Mouse (Mus musculus) CD8-positive naive resting alpha-beta T cell, adult 2 months (primary cell): Measurements from ENCODE around the gene Plekha7.

Experiments
- DNase-seq, 2 experiments: peaks; one replicate each; pipeline ENCODE4 v3.0.0; 2022; ENCODE audit warnings: low read depth in 2 of 2, low spot score in 2 of 2

Gene Plekha7

GRCm38 (mm10) chr7:116223010-116223783 is 85.0 kb downstream of the Plekha7 start:
- DNase-seq = no peak

- no peak for DNase-seq
Measured at GRCm38 (mm10) chr7:116222288-116223009, 85.7 kb downstream of the Plekha7 start.

- no peak for DNase-seq
Measured at GRCm38 (mm10) chr7:116221883-116222282, 86.3 kb downstream of the Plekha7 start.

GRCm38 (mm10) chr7:116220103-116220707 is 88.0 kb downstream of the Plekha7 start:
- no peak for DNase-seq

- DNase-seq = no peak
Measured at GRCm38 (mm10) chr7:116217747-116218146, 90.4 kb downstream of the Plekha7 start.

- no peak for DNase-seq
Measured at GRCm38 (mm10) chr7:116211904-116212303, 96.3 kb downstream of the Plekha7 start.

GRCm38 (mm10) chr7:116209926-116210631 is 98.1 kb downstream of the Plekha7 start:
- no peak for DNase-seq

GRCm38 (mm10) chr7:116208880-116209279 is 99.3 kb downstream of the Plekha7 start:
- no peak for DNase-seq

- DNase-seq = no peak
Measured at GRCm38 (mm10) chr7:116206806-116207571, 101.2 kb downstream of the Plekha7 start.

GRCm38 (mm10) chr7:116205451-116205850 is 102.7 kb downstream of the Plekha7 start:
- no peak for DNase-seq

GRCm38 (mm10) chr7:116202033-116202681 is 106.0 kb downstream of the Plekha7 start:
- DNase-seq = no peak

GRCm38 (mm10) chr7:116200951-116201351 is 107.2 kb downstream of the Plekha7 start:
- no peak for DNase-seq

GRCm38 (mm10) chr7:116200544-116200943 is 107.6 kb downstream of the Plekha7 start:
- DNase-seq = no peak

- no peak for DNase-seq
Measured at GRCm38 (mm10) chr7:116198902-116199301, 109.3 kb downstream of the Plekha7 start.

GRCm38 (mm10) chr7:116198407-116198806 is 109.8 kb downstream of the Plekha7 start:
- DNase-seq = no peak

- no peak for DNase-seq
Measured at GRCm38 (mm10) chr7:116196974-116197679, 111.0 kb downstream of the Plekha7 start.

- no peak for DNase-seq
Measured at GRCm38 (mm10) chr7:116194996-116195395, 113.2 kb downstream of the Plekha7 start.

- DNase-seq = no peak
Measured at GRCm38 (mm10) chr7:116192966-116193365, 115.2 kb downstream of the Plekha7 start.

- DNase-seq = no peak
Measured at GRCm38 (mm10) chr7:116192096-116192595, 116.0 kb downstream of the Plekha7 start.
